8 mouse cellular contexts compared by ENCODE assay signal in genomic region chr6:118455042-118455631, GRCm38 (mm10). TPM values are rescaled to one million over a fixed set of nuclear protein-coding genes. Genes with fewer than 3 reads are reported as not detected.
DNase-seq lines count a peak whose midpoint lies in the region; ATAC-seq and TF ChIP-seq lines count a peak whose summit lies in the region.

Zfp248 (minus strand) TSS chr6:118455528.

- 0 out of 2 replicates have a peak, but pooled peaks have one; percentile 15 for TF ChIP-seq POLR2A in small intestine, adult 2 months (IDR thresholded peaks at IDR 0.05; ENCODE audit: low read depth, low read length)

- no peaks in the 10 kb centered on the region for H3K27me3 ChIP-seq in embryonic facial prominence, embryonic 12.5 days
- no peaks in the 10 kb centered on the region for H3K27me3 ChIP-seq in limb, embryonic 11.5 days (ENCODE audit: control insufficient read depth, insufficient read depth, low read length)
- no peaks in the 10 kb centered on the region for H3K27me3 ChIP-seq in midbrain, embryonic 13.5 days
- H3K27me3 ChIP-seq in small intestine, adult 2 months (ENCODE audit: control insufficient read depth, insufficient read depth, low read length) = no peaks in the 10 kb centered on the region

- peaks cover 18% of the 10 kb centered on the region; the same call in 1 of the 2 replicates for H3K36me3 ChIP-seq in embryonic facial prominence, embryonic 12.5 days
- H3K36me3 ChIP-seq in limb, embryonic 11.5 days (ENCODE audit: control insufficient read depth, insufficient read depth, low read length) = peaks cover 3% of the 10 kb centered on the region; the same call in 1 of the 2 replicates
- H3K36me3 ChIP-seq in midbrain, embryonic 13.5 days = peaks cover 10% of the 10 kb centered on the region; the same call in 1 of the 2 replicates
- H3K36me3 ChIP-seq in small intestine, adult 2 months (ENCODE audit: control insufficient read depth, insufficient read depth, low read length) = no peaks in the 10 kb centered on the region

- 0 out of 2 replicates have a peak, but pooled peaks have one; percentile 18 for TF ChIP-seq CTCF in small intestine, adult 2 months (IDR thresholded peaks at IDR 0.05; ENCODE audit: extremely low read depth, insufficient read length, insufficient replicate concordance, low read depth, low read length)

- peak within 1 kb of the TSS; percentile 98 for H3K27ac ChIP-seq in embryonic facial prominence, embryonic 12.5 days
- peak within 1 kb of the TSS; percentile 88 for H3K27ac ChIP-seq in limb, embryonic 11.5 days (replicated peaks; ENCODE audit: low read depth, low read length)
- peak within 1 kb of the TSS; percentile 97 for H3K27ac ChIP-seq in midbrain, embryonic 13.5 days
- peak within 1 kb of the TSS; percentile 73 for H3K27ac ChIP-seq in small intestine, adult 2 months (ENCODE audit: insufficient read depth, low read depth, low read length)

- peak within 1 kb of the TSS; percentile 90 for H3K9ac ChIP-seq in embryonic facial prominence, embryonic 12.5 days
- H3K9ac ChIP-seq in limb, embryonic 11.5 days (ENCODE audit: low read length) = peak within 1 kb of the TSS; percentile 82
- H3K9ac ChIP-seq in midbrain, embryonic 13.5 days (replicated peaks) = peak within 1 kb of the TSS; percentile 85

- no peaks in the 10 kb centered on the region for H3K9me3 ChIP-seq in embryonic facial prominence, embryonic 12.5 days
- H3K9me3 ChIP-seq in limb, embryonic 11.5 days (ENCODE audit: control insufficient read depth, low read length) = no peaks in the 10 kb centered on the region
- H3K9me3 ChIP-seq in midbrain, embryonic 13.5 days = no peaks in the 10 kb centered on the region

- peak within 1 kb of the TSS; percentile 66 for H3K4me2 ChIP-seq in embryonic facial prominence, embryonic 12.5 days (replicated peaks)
- peak within 1 kb of the TSS; percentile 66 for H3K4me2 ChIP-seq in limb, embryonic 11.5 days (ENCODE audit: low read depth, severe bottlenecking)
- H3K4me2 ChIP-seq in midbrain, embryonic 13.5 days (replicated peaks) = peak within 1 kb of the TSS; percentile 67

- peak within 1 kb of the TSS; percentile 66 for H3K4me3 ChIP-seq in embryonic facial prominence, embryonic 12.5 days
- peak within 1 kb of the TSS; percentile 59 for H3K4me3 ChIP-seq in limb, embryonic 11.5 days (ENCODE audit: low read depth, low read length)
- peak within 1 kb of the TSS; percentile 70 for H3K4me3 ChIP-seq in midbrain, embryonic 13.5 days (replicated peaks)
- H3K4me3 ChIP-seq in small intestine, adult 2 months (ENCODE audit: low read depth, low read length) = peak within 1 kb of the TSS; percentile 85

- ATAC-seq in embryonic facial prominence, embryonic 12.5 days (ENCODE audit: insufficient number of reproducible peaks, insufficient read depth, low FRiP score, low TSS enrichment) = peak; percentile 97
- ATAC-seq in limb, embryonic 11.5 days (ENCODE audit: insufficient number of reproducible peaks, low FRiP score, low TSS enrichment, low read depth) = peak; percentile 94
- ATAC-seq in midbrain, embryonic 13.5 days = peak; percentile 99

- 0 out of 2 replicates have a peak, but pooled peaks cover 8% of the 10 kb centered on the region for H3K4me1 ChIP-seq in embryonic facial prominence, embryonic 12.5 days
- H3K4me1 ChIP-seq in limb, embryonic 11.5 days (ENCODE audit: control insufficient read depth, insufficient read depth, low read length) = no peaks in the 10 kb centered on the region
- H3K4me1 ChIP-seq in midbrain, embryonic 13.5 days (replicated peaks) = peaks cover 23% of the 10 kb centered on the region
- H3K4me1 ChIP-seq in small intestine, adult 2 months (ENCODE audit: control insufficient read depth, insufficient read depth, insufficient read length, low read length) = no peaks in the 10 kb centered on the region

- DNase-seq in 3134 (ENCODE audit: extremely low read depth, insufficient read length, low spot score) = peak; percentile 94
- peak; percentile 93 for DNase-seq in adrenal gland, postnatal 36 days
- DNase-seq in heart, adult 18-20 months = peak; percentile 89 to 93
- DNase-seq in kidney, adult 18-20 months = peak; percentile 90
- peak; percentile 93 for DNase-seq in limb, embryonic 11.5 days (ENCODE audit: low spot score)

- WGBS in embryonic facial prominence, embryonic 12.5 days = under 1% methylated on average over 43 of the region's 43 CpGs
- WGBS in limb, embryonic 11.5 days = under 1% methylated on average over 43 of the region's 43 CpGs
- under 1% methylated on average over 43 of the region's 43 CpGs for WGBS in midbrain, embryonic 13.5 days
- WGBS in small intestine, adult 2 months = under 1% methylated on average over 43 of the region's 43 CpGs

RNA-seq across cellular contexts. Expression of gene Zfp248, which starts in this region (rescaled TPM):
- total RNA-seq in adrenal gland, postnatal 36 days (2021) = 1 to 10 TPM; 3.8 to 4.2 TPM
- 14.4 and 15.3 TPM in 2 replicates for polyA plus RNA-seq in embryonic facial prominence, embryonic 12.5 days (2016; fragmentation: Nextera tagmentation; extraction: Ambion mirVana)
- total RNA-seq in heart, adult 18-20 months (2021) = 1 to 10 TPM; 2.0 to 2.3 TPM
- polyA plus RNA-seq in limb, embryonic 11.5 days (2014; fragmentation: Nextera tagmentation; extraction: Ambion mirVana) = 12.2 and 13.0 TPM in 2 replicates
- 14.8 and 16.0 TPM in 2 replicates for polyA plus RNA-seq in midbrain, embryonic 13.5 days (2015; fragmentation: Nextera tagmentation; extraction: Ambion mirVana)
- 0.10 and 0.15 TPM in 2 replicates for polyA plus RNA-seq in small intestine, adult 2 months (2012; rRNA removed)

Comparison
In these comparisons a context has a peak if more than half of its experiments do, and no peak if none do; other contexts are left out.
1. Peak in every context shown above with its lines: DNase-seq, ATAC-seq, H3K4me3 ChIP-seq and H3K27ac ChIP-seq.
2. RNA of gene Zfp248 (polyA plus RNA-seq): 14.8 to 16.0 TPM in midbrain, embryonic 13.5 days, 14.4 to 15.3 TPM in embryonic facial prominence, embryonic 12.5 days and 12.2 to 13.0 TPM in limb, embryonic 11.5 days; 0.10 to 0.15 TPM in small intestine, adult 2 months; every median in the first group is over 10 times any median in the second.